In the genomic region with DNA sequence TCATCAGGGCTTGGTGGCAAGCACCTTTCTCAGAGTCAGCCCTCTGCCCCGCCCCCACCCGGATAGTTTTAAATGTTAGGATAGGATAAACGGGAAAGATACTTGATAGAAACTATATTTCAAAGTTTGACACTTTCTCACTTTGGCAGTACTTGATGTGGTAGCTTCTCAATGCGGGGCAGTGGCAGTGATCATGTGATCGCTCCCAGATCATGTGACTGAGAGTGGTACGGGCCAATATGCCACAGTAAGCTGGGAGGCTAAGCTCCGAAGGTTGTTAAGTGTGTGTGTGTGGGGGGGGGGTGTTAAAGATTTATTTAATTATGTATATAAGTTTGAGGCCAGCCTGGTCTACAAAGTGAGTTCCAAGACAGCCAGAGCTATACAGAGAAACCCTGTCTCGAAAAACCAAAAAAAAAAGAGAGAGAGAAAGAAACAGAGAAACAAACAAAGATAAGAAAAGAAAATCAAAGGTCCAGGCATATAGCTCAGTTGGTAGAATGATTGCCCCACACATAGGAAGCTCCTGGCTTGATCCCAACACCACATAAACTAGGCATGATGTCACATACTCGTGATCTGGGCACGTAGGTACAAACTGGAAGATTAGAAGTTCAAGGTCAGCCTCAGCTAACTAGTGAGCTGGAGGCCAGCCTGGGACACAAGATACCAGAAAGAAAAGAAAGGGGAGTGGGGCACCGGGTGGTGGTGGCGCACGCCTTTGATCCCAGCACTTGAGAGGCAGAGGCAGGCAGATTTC, we compare ENCODE assay signal across 21 mouse cellular contexts. TPM values are rescaled to one million over a fixed set of nuclear protein-coding genes. Genes with fewer than 3 reads are reported as not detected.
DNase-seq lines count a peak whose midpoint lies in the region; ATAC-seq and TF ChIP-seq lines count a peak whose summit lies in the region.
"Had no signal": no experiment of that assay in that cellular context is flagged by ENCODE, and none has a peak within 500 bp of the region (broad histone marks: within the 10 kb centered on the region; RNA-seq: fewer than 3 reads in every experiment).

No protein-coding gene starts in this region.

- DNase-seq in liver, adult 2 months (ENCODE audit: extremely low read depth, low read depth, low spot score), result peak; percentile 55
- no peak for DNase-seq in liver, embryonic 11.5 days (ENCODE audit: low spot score)
- DNase-seq in NIH3T3 (ENCODE audit: low read depth), result peak; percentile 65
- no peak for DNase-seq in right cerebral cortex, adult 18-20 months
- DNase-seq: B cell, adult 2 months; cerebellum, adult 11 months; cerebellum, adult 9-10 months; cerebellum, postnatal 25 days; forebrain, postnatal 0 days; gastrocnemius, postnatal 36 days; heart, adult 11 months; heart, postnatal 36 days; kidney, adult 11 months had no signal

- H3K27me3 ChIP-seq in intestine, postnatal 0 days (replicated peaks; ENCODE audit: control insufficient read depth, insufficient read depth, low read length), result no peaks in the 10 kb centered on the region
- no peaks in the 10 kb centered on the region for H3K27me3 ChIP-seq in intestine, embryonic 16.5 days (replicated peaks; ENCODE audit: control insufficient read depth, insufficient read depth, low read length)
- no peaks in the 10 kb centered on the region for H3K27me3 ChIP-seq in liver, adult 2 months (ENCODE audit: control insufficient read depth, insufficient read depth, low read length)
- H3K27me3 ChIP-seq in liver, embryonic 11.5 days (replicated peaks; ENCODE audit: control insufficient read depth, insufficient read depth, low read length), result no peaks in the 10 kb centered on the region
- H3K27me3 ChIP-seq in C2C12 (ENCODE audit: control insufficient read depth, insufficient read depth, insufficient read length), result peaks cover 10% of the 10 kb centered on the region
- H3K27me3 ChIP-seq in forebrain, embryonic 16.5 days (replicated peaks; ENCODE audit: control insufficient read depth, insufficient read depth, low read length), result no peaks in the 10 kb centered on the region
- H3K27me3 ChIP-seq: embryonic facial prominence, embryonic 12.5 days; forebrain, embryonic 12.5 days; heart, embryonic 13.5 days; hindbrain, embryonic 15.5 days had no signal

- no peaks in the 10 kb centered on the region for H3K79me3 ChIP-seq in C2C12 (ENCODE audit: low read depth)

- H3K9me3 ChIP-seq in intestine, postnatal 0 days (ENCODE audit: control insufficient read depth), result no peaks in the 10 kb centered on the region
- H3K9me3 ChIP-seq in intestine, embryonic 16.5 days (ENCODE audit: control insufficient read depth, low read length), result no peaks in the 10 kb centered on the region
- no peaks in the 10 kb centered on the region for H3K9me3 ChIP-seq in liver, embryonic 11.5 days (ENCODE audit: control insufficient read depth, low read length)
- no peaks in the 10 kb centered on the region for H3K9me3 ChIP-seq in forebrain, embryonic 16.5 days (ENCODE audit: control insufficient read depth, low read length)
- H3K9me3 ChIP-seq: embryonic facial prominence, embryonic 12.5 days; forebrain, embryonic 12.5 days; heart, embryonic 13.5 days; hindbrain, embryonic 15.5 days had no signal

- no peak for TF ChIP-seq POLR2A in liver, adult 2 months (IDR thresholded peaks at IDR 0.05; ENCODE audit: extremely low read depth, insufficient read depth, low read length)

- 64% methylated on average over 13 of the region's 13 CpGs for WGBS in intestine, postnatal 0 days
- 77% methylated on average over 13 of the region's 13 CpGs for WGBS in intestine, embryonic 16.5 days
- WGBS in liver, adult 2 months, result 56% methylated on average over 13 of the region's 13 CpGs
- WGBS in liver, embryonic 11.5 days, result 78% methylated on average over 13 of the region's 13 CpGs
- WGBS in forebrain, embryonic 16.5 days, result 79% methylated on average over 13 of the region's 13 CpGs

- H3K4me1 ChIP-seq in intestine, postnatal 0 days (replicated peaks; ENCODE audit: control insufficient read depth, insufficient read depth, low read length), result peaks cover 4% of the 10 kb centered on the region; the same call in 1 of the 2 replicates
- H3K4me1 ChIP-seq in intestine, embryonic 16.5 days (ENCODE audit: control insufficient read depth, insufficient read depth, low read length), result peaks cover 5% of the 10 kb centered on the region
- H3K4me1 ChIP-seq in liver, adult 2 months (ENCODE audit: control insufficient read depth, insufficient read depth, low read length), result peaks cover 9% of the 10 kb centered on the region
- peaks cover 4% of the 10 kb centered on the region; the same call in 1 of the 2 replicates for H3K4me1 ChIP-seq in liver, embryonic 11.5 days (replicated peaks; ENCODE audit: control insufficient read depth, insufficient read depth, low read length)
- H3K4me1 ChIP-seq in forebrain, embryonic 16.5 days (replicated peaks; ENCODE audit: control insufficient read depth, insufficient read depth, low read length), result peaks cover 5% of the 10 kb centered on the region; the same call in 1 of the 2 replicates
- H3K4me1 ChIP-seq: embryonic facial prominence, embryonic 12.5 days had no signal

- 0 out of 2 replicates have a peak, but pooled peaks have one; percentile 31 for ATAC-seq in intestine, postnatal 0 days
- no peak for ATAC-seq in intestine, embryonic 16.5 days
- ATAC-seq in liver, embryonic 11.5 days (replicated peaks; ENCODE audit: low FRiP score), result no peak
- ATAC-seq in forebrain, embryonic 16.5 days, result no peak
- ATAC-seq: forebrain, postnatal 0 days had no signal

- H3K4me2 ChIP-seq in intestine, postnatal 0 days (replicated peaks; ENCODE audit: low read depth), result no peak overlapping the region
- H3K4me2 ChIP-seq in intestine, embryonic 16.5 days (ENCODE audit: low read depth, low read length), result no peak overlapping the region
- no peak overlapping the region for H3K4me2 ChIP-seq in liver, embryonic 11.5 days
- H3K4me2 ChIP-seq in forebrain, embryonic 16.5 days (ENCODE audit: low read length), result no peak overlapping the region
- H3K4me2 ChIP-seq: embryonic facial prominence, embryonic 12.5 days; forebrain, embryonic 12.5 days; heart, embryonic 13.5 days; hindbrain, embryonic 15.5 days had no signal

- no peak overlapping the region for H3K27ac ChIP-seq in intestine, postnatal 0 days (ENCODE audit: low read depth, low read length)
- no peak overlapping the region for H3K27ac ChIP-seq in intestine, embryonic 16.5 days (ENCODE audit: low read length)
- no peak overlapping the region for H3K27ac ChIP-seq in liver, adult 2 months (replicated peaks; ENCODE audit: insufficient read depth, low read depth, low read length)
- H3K27ac ChIP-seq in liver, embryonic 11.5 days (ENCODE audit: low read depth, low read length), result no peak overlapping the region
- no peak overlapping the region for H3K27ac ChIP-seq in forebrain, embryonic 16.5 days (ENCODE audit: low read length)
- H3K27ac ChIP-seq: embryonic facial prominence, embryonic 12.5 days; forebrain, embryonic 12.5 days; heart, embryonic 13.5 days; hindbrain, embryonic 15.5 days had no signal

- no peaks in the 10 kb centered on the region for H3K79me2 ChIP-seq in liver, adult 2 months (ENCODE audit: control insufficient read depth, insufficient read depth, low read length)
- no peaks in the 10 kb centered on the region for H3K79me2 ChIP-seq in C2C12 (ENCODE audit: control insufficient read depth, insufficient read depth)

- no peak overlapping the region for H3K9ac ChIP-seq in intestine, postnatal 0 days (ENCODE audit: low read depth, low read length)
- no peak overlapping the region for H3K9ac ChIP-seq in intestine, embryonic 16.5 days (ENCODE audit: low read depth, low read length)
- H3K9ac ChIP-seq in liver, adult 2 months (ENCODE audit: low read depth, low read length), result no peak overlapping the region
- H3K9ac ChIP-seq in liver, embryonic 11.5 days (ENCODE audit: low read depth, low read length), result no peak overlapping the region
- no peak overlapping the region for H3K9ac ChIP-seq in forebrain, embryonic 16.5 days (replicated peaks; ENCODE audit: low read depth, low read length)
- H3K9ac ChIP-seq: embryonic facial prominence, embryonic 12.5 days; forebrain, embryonic 12.5 days; forebrain, postnatal 0 days; heart, embryonic 13.5 days; hindbrain, embryonic 15.5 days had no signal

- H3K36me3 ChIP-seq in intestine, postnatal 0 days (ENCODE audit: control insufficient read depth, insufficient read depth), result no peaks in the 10 kb centered on the region
- no peaks in the 10 kb centered on the region for H3K36me3 ChIP-seq in intestine, embryonic 16.5 days (ENCODE audit: control insufficient read depth, insufficient read depth, low read length)
- H3K36me3 ChIP-seq in liver, adult 2 months (ENCODE audit: control insufficient read depth, insufficient read depth, low read length), result no peaks in the 10 kb centered on the region
- H3K36me3 ChIP-seq in liver, embryonic 11.5 days (ENCODE audit: control insufficient read depth, insufficient read depth, low read length), result no peaks in the 10 kb centered on the region
- H3K36me3 ChIP-seq in C2C12 (ENCODE audit: control insufficient read depth, insufficient read depth), result no peaks in the 10 kb centered on the region
- no peaks in the 10 kb centered on the region for H3K36me3 ChIP-seq in forebrain, embryonic 16.5 days (ENCODE audit: control insufficient read depth, insufficient read depth)
- H3K36me3 ChIP-seq: embryonic facial prominence, embryonic 12.5 days; forebrain, embryonic 12.5 days; heart, embryonic 13.5 days; hindbrain, embryonic 15.5 days had no signal

- H3K4me3 ChIP-seq in intestine, postnatal 0 days (ENCODE audit: low read depth, low read length), result no peak overlapping the region
- H3K4me3 ChIP-seq in intestine, embryonic 16.5 days (ENCODE audit: low read length), result no peak overlapping the region
- no peak overlapping the region for H3K4me3 ChIP-seq in liver, adult 2 months (ENCODE audit: insufficient read depth, low read depth, low read length)
- no peak overlapping the region for H3K4me3 ChIP-seq in liver, embryonic 11.5 days (ENCODE audit: low read depth, low read length)
- H3K4me3 ChIP-seq in C2C12 (ENCODE audit: insufficient read depth, poor library complexity, severe bottlenecking), result no peak overlapping the region
- no peak overlapping the region for H3K4me3 ChIP-seq in forebrain, embryonic 16.5 days (replicated peaks; ENCODE audit: low read length)
- H3K4me3 ChIP-seq: embryonic facial prominence, embryonic 12.5 days; forebrain, embryonic 12.5 days; heart, embryonic 13.5 days; hindbrain, embryonic 15.5 days had no signal

- TF ChIP-seq CTCF in intestine, postnatal 0 days (IDR thresholded peaks at IDR 0.05; ENCODE audit: low read depth), result no peak
- no peak for TF ChIP-seq CTCF in liver, adult 2 months (IDR thresholded peaks at IDR 0.05; ENCODE audit: low read depth, low read length)
- TF ChIP-seq CTCF in C2C12 (IDR thresholded peaks at IDR 0.05; ENCODE audit: control insufficient read depth, insufficient read depth, insufficient read length), result no peak

- H3ac ChIP-seq in C2C12 (ENCODE audit: control insufficient read depth, insufficient read length, low read depth), result no peak overlapping the region

RNA-seq across cellular contexts. Expression of a gene that starts 4.8 kb away (rescaled TPM):
- polyA plus RNA-seq in intestine, postnatal 0 days (2015; fragmentation: Nextera tagmentation; extraction: Ambion mirVana), result 17.1 and 19.3 TPM in 2 replicates
- polyA plus RNA-seq in intestine, embryonic 16.5 days (2015; fragmentation: Nextera tagmentation; extraction: Ambion mirVana), result 11.7 and 14.2 TPM in 2 replicates
- total RNA-seq in liver, adult 2 months (2014; rRNA removed), result 60.4 and 63.4 TPM in 2 replicates
- polyA plus RNA-seq in liver, adult 2 months (2012; rRNA removed), result 45.3 and 49.7 TPM in 2 replicates
- 13.4 and 15.9 TPM in 2 replicates for polyA plus RNA-seq in liver, embryonic 11.5 days (2014; fragmentation: Nextera tagmentation; extraction: Ambion mirVana)
- polyA plus RNA-seq in C2C12 (2012; fragmentation: generic; extraction: Trizol), result 5.9 TPM
- polyA plus RNA-seq in forebrain, embryonic 16.5 days (2015; fragmentation: Nextera tagmentation; extraction: Ambion mirVana), result 16.3 and 20.3 TPM in 2 replicates

Comparison
In these comparisons a context has a peak if more than half of its experiments do, and no peak if none do; other contexts are left out.
1. DNase-seq: peak in liver, adult 2 months (single experiment) and NIH3T3 (single experiment); none in liver, embryonic 11.5 days (single experiment) and right cerebral cortex, adult 18-20 months (single experiment).